Mouse (Mus musculus) right cerebral cortex, postnatal 36 days (tissue): Measurements from ENCODE around the gene Cbfa2t2.

ENCODE experiments used
- DNase-seq, 2 experiments: peaks; one replicate each; pipeline ENCODE4 v3.0.0; 2022; ENCODE audit warnings: low spot score in 2 of 2, mixed read lengths in 1 of 2

Gene Cbfa2t2

GRCm38 (mm10) chr2:154425522-154425921 lies 10.8 kb upstream of the Cbfa2t2 start:
- DNase-seq, result no peak

GRCm38 (mm10) chr2:154426188-154426904 lies 9.9 kb upstream of the Cbfa2t2 start:
- DNase-seq, result no peak

- DNase-seq, result no peak
These were observed 9.1 kb upstream of the Cbfa2t2 start for GRCm38 (mm10) chr2:154426905-154427852.

GRCm38 (mm10) chr2:154427853-154428360 lies 8.4 kb upstream of the Cbfa2t2 start:
- no peak for DNase-seq

GRCm38 (mm10) chr2:154430566-154430965 lies 5.7 kb upstream of the Cbfa2t2 start:
- no peak for DNase-seq

- DNase-seq, result no peak
These were observed 3.6 kb upstream of the Cbfa2t2 start for GRCm38 (mm10) chr2:154432696-154433095.

- DNase-seq, result no peak
These were observed 2.9 kb upstream of the Cbfa2t2 start for GRCm38 (mm10) chr2:154433391-154433790.

- no peak for DNase-seq
These were observed 1.6 kb upstream of the Cbfa2t2 start for GRCm38 (mm10) chr2:154434690-154435089.

- peak; percentile 98 for DNase-seq
These were observed 214 bp upstream of the Cbfa2t2 start for GRCm38 (mm10) chr2:154436076-154436457.

GRCm38 (mm10) chr2:154437191-154437527 lies 878 bp downstream of the Cbfa2t2 start:
- no peak for DNase-seq

GRCm38 (mm10) chr2:154440453-154440852 lies 4.2 kb downstream of the Cbfa2t2 start:
- no peak for DNase-seq

- DNase-seq, result no peak
These were observed 11.5 kb downstream of the Cbfa2t2 start for GRCm38 (mm10) chr2:154447821-154448220.

GRCm38 (mm10) chr2:154448633-154449032 lies 12.4 kb downstream of the Cbfa2t2 start:
- DNase-seq, result no peak

GRCm38 (mm10) chr2:154452951-154453350 lies 16.7 kb downstream of the Cbfa2t2 start:
- no peak for DNase-seq

GRCm38 (mm10) chr2:154454099-154454498 lies 17.8 kb downstream of the Cbfa2t2 start:
- no peak for DNase-seq

GRCm38 (mm10) chr2:154454605-154455004 lies 18.3 kb downstream of the Cbfa2t2 start:
- DNase-seq, result no peak

- peak in 1 of 2 experiments; percentile 46 for DNase-seq
These were observed 19.5 kb downstream of the Cbfa2t2 start for GRCm38 (mm10) chr2:154455776-154456175.

GRCm38 (mm10) chr2:154456621-154457020 lies 20.3 kb downstream of the Cbfa2t2 start:
- DNase-seq, result no peak

GRCm38 (mm10) chr2:154459262-154459661 lies 23.0 kb downstream of the Cbfa2t2 start:
- DNase-seq, result no peak

- no peak for DNase-seq
These were observed 23.6 kb downstream of the Cbfa2t2 start for GRCm38 (mm10) chr2:154459851-154460250.

- peak; percentile 18 to 32 for DNase-seq
These were observed 27.4 kb downstream of the Cbfa2t2 start for GRCm38 (mm10) chr2:154463621-154464198.

- DNase-seq, result no peak
These were observed 29.6 kb downstream of the Cbfa2t2 start for GRCm38 (mm10) chr2:154465914-154466335.
